Mouse (Mus musculus) G1E-ER4 (cell line): ENCODE results near the gene Trex2. TPM values are rescaled to one million over a fixed set of nuclear protein-coding genes. Genes with fewer than 3 reads are reported as not detected.

Experiments
- GATA1 ChIP-seq: IDR thresholded peaks from one replicate; pipeline ENCODE4 v1.8.0; 2012; ENCODE audit warnings: low read length, inconsistent platforms
- polyA plus RNA-seq: library from polyadenylated mRNA; stranded (reverse); fragments of >175 nt; gene quantifications from 2 replicates; pipeline ENCODE4 v1.2.3, GENCODE M21; 2012

The Trex2 gene
- not detected in 2 replicates for polyA plus RNA-seq

DNA sequence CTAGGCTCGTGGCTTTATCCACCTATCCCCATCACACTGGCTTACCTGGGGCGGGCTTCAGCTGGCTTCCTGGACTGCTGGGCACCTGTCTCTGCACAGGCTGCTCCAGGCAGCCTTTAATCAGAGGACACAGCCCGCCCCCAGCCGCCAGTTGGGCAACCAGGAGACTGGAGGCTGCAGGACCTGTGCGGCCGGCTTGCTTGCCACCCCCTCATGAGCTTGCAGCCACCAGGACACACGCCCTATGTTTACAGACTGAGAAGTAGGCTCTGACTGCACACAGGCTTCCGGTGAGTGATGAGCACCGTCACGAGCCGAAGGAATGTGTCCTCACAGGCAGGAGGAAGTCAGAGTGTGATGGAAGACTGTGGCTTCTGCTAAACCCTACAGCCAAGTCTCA is at the start of gene Trex2:
Gene Trex2 (minus strand): TSS at position 93 of the 400 bp plus-strand sequence.
- no peak for TF ChIP-seq GATA1

DNA sequence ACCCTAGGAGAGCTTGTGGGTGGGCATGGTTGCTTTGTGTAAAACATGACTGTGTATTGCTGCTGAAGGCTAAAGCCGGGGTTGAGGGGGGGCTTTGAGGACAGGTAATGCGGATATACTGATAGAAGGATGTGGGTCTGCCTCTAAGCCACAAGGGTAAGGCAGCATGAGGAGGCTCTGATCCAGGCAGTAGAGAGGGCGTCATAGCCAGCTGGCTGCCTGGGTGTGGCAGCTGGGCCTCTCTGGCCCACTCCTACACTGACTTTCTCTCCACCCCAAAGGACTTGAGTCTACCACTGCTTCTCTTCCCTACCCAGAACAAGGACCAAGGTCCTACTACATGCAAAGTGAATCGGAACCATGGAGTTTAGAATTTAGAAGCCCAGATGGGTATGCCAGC is 49.7 kb upstream of the Trex2 start:
- TF ChIP-seq GATA1: no peak

GRCm38 (mm10) chrX:73484076-73484475 is 48.9 kb upstream of the Trex2 start:
- TF ChIP-seq GATA1: no peak

- TF ChIP-seq GATA1: no peak
These were observed 48.3 kb upstream of the Trex2 start, which contains the start of gene Bgn for GRCm38 (mm10) chrX:73483484-73483810. Bgn (plus strand) TSS chrX:73483602.

DNA sequence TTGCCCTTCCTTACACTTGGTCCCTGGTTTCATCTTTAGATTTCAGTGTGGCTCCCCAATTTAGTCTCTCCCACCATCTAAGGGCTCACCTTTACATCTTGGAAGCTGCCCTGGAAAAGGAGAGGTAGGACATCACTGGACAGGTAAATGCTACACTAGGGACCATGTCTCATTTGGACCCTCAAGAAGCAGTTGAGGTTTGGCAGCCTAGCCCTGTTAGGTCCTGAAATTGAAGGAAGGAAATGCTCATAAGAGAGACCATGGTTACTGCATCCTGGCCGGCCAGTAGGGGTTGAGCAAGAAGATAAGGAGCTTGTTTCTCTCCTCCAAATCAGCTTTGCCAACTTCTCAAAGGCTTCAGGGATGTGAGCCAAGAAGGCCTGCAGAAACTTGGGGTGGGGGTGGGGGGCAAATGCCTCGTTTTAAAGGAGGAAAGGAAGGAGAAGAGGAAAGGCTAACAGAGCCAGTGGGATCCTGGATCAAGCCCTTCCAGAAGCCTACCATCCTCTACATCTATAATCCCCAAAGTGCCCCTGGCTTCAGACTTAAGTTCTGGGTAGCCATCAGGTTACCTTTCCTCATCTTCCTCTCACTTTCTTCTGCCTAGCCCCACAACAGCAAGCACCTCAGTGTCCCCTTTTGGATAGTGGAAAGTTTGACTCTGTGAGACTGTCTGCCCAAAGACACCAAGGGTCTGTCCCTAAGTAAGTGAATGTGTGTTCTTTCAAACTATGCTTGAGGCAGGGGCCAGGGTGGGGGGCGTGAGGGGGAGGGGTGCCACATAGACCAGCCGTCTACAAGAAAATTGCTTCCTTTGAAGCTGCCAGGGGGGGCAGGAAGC is 47.7 kb upstream of the Trex2 start:
- TF ChIP-seq GATA1: no peak

DNA sequence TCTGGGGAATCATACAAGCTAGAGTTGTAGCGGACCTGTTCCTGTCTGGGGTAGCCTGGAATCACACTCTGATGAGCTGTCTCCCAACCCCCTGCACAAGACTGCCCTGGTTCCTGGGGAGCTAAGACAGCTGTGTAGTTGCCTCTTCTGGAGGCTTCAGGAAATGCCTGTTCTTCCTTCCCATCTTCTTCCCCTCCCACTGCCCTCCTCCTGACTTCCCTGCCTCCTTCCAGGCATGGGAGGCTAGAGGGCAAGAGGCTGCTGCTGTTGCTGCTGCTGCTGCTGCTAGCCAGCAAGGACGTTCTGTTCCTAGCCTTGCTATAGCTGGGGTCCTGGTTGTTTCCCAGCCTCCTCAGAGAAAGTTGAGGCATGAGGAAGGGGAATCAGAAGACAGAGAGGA is 45.2 kb upstream of the Trex2 start:
- no peak for TF ChIP-seq GATA1

- TF ChIP-seq GATA1: no peak
These were observed 44.5 kb upstream of the Trex2 start for GRCm38 (mm10) chrX:73479656-73480055.

- TF ChIP-seq GATA1: no peak
These were observed 42.4 kb upstream of the Trex2 start for GRCm38 (mm10) chrX:73477500-73477899.

- no peak for TF ChIP-seq GATA1
These were observed 41.5 kb upstream of the Trex2 start for GRCm38 (mm10) chrX:73476621-73477020.

GRCm38 (mm10) chrX:73475658-73476256 is 40.6 kb upstream of the Trex2 start:
- no peak for TF ChIP-seq GATA1

DNA sequence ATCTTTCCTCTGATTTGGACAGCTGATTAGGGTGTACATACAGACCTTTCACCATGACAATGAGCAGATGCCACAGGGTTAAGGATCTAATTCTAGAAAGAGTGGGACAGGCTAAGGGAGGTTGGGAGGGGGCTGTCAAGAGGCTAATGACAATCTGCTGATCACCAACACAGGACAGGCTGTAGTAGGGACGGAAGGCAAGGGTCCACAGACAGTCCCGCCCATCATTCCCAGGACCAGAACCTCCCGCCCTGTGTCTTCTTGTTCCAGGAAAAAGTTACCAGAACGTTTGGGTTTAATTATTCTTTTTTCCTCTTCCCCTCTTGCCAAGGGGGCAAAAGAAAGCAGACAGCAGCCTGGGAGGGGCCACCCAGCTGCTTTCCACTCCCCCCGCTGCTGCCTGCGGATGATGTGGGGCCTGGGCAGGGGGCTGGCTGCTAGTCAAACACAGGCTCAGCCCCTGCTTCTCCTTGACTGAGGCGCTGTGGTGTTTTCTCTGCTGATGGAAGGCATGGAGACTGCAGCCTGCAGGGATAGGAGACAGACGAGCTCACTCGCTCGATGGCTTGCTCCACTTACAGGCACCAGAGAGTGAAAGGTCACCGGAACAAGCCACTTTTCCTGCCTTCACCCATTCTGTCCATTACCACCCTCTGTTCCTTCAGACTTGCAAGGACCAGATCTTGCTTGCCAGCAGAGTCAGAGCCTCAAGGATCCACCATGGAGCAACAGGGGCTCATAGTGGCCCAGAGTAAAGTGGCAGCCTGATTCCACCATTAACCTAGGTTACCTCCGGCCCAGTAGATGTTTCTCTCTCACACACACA is 39.4 kb upstream of the Trex2 start:
- TF ChIP-seq GATA1: no peak

DNA sequence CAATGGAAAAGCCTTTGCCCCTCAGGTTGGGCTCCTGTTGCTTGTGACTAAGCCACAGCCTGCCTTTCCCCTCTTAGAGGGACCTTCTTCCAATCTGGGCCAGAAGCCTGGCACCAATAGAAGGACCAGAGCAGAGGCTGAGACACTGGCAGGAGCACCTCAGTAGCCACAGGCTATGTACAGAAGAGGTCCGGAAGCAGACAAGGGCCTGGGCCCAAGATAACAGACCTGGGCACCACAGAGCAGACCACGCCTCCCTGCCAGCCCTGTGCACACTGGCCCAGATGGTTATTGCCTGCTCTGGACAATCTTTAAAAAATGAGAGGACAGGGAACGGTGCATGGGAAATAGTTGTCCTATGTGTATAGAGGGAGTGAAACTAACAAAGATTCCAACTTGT is 36.6 kb upstream of the Trex2 start:
- no peak for TF ChIP-seq GATA1

DNA sequence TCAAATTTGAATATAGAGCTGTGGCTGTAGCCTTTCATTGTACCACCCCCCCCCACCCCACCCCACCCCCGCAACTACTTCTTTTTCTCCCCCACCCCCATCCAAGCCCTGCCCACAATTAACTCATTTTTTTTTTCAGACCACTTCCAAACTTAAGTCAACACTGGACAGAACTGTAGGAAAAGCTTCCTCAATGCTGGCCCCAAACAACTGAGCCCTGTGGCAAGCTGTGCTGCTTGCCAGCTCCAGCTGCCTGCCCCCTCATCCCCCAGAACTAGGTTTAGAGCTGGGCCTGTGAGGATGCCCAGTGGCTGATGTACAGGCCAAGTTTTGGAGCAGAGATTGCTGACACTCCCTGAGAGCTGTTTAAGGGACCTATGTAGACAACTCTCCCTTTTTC is 33.6 kb upstream of the Trex2 start:
- no peak for TF ChIP-seq GATA1

DNA sequence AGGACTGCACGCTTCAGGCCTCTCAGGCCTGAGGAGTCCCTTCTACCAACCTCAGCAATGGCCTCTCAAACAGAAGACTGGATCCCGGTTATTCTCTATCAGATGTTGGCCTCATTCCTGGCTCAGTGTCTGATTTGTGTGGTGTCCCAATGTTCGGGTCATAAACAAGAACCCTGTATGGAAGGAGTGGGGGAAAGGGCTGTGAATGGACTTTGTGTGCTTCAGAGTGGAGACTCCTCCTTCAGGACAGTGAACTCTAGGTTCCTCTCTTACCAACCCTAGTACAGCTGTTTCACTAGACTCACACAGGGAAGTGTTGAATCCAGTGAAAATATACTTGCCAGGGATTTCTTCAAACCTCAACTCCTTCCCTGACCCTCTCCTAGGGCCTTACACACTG is 33.2 kb upstream of the Trex2 start:
- no peak for TF ChIP-seq GATA1

GRCm38 (mm10) chrX:73467446-73468241 is 32.5 kb upstream of the Trex2 start:
- TF ChIP-seq GATA1: no peak
